ENCODE assay signal across 26 mouse cellular contexts in the genomic region with DNA sequence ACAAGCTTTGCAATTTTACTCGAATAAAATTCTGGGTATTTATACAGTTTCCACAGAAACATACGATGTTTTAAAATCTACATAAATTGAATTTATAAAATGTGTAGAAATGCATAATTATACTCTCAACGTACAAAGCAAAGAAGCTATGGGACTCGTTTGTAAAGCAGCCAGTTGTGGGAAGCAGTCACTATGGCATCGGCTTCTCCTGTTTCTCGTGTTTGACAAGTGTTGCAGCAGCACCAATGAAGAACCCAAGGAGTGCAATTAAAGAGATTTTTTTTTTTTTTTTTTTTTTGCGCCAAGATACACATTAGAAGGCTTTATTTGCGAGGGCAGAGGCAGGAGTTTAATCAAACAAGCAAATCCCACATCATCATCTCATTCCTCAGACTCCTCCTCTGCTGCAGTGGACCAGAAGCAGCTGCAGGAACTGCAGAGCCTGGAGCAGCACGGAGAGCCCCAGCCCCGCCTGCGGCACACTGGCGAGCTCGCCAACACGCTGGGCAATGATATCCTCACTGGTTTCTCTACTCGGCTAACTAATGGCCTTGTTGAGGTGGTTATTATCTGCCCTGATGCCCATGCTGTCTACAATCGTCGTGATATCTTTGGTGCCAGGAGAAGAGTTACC. TPM values are rescaled to one million over a fixed set of nuclear protein-coding genes. Genes with fewer than 3 reads are reported as not detected.
DNase-seq lines count a peak whose midpoint lies in the region; ATAC-seq and TF ChIP-seq lines count a peak whose summit lies in the region.
"Had no signal": no experiment of that assay in that cellular context is flagged by ENCODE, and none has a peak within 500 bp of the region (broad histone marks: within the 10 kb centered on the region; RNA-seq: fewer than 3 reads in every experiment).

No protein-coding gene starts in this region.

- H3K27me3 ChIP-seq in lung, embryonic 14.5 days (ENCODE audit: insufficient read depth, low read length) = no peaks in the 10 kb centered on the region
- H3K27me3 ChIP-seq: hindbrain, embryonic 13.5 days; kidney, embryonic 15.5 days; limb, embryonic 15.5 days; liver, embryonic 15.5 days; midbrain, embryonic 13.5 days; neural tube, embryonic 13.5 days had no signal

- no peaks in the 10 kb centered on the region for H3K36me3 ChIP-seq in lung, embryonic 14.5 days (ENCODE audit: insufficient read depth)
- H3K36me3 ChIP-seq: embryonic facial prominence, embryonic 10.5 days; hindbrain, embryonic 13.5 days; kidney, embryonic 15.5 days; limb, embryonic 15.5 days; liver, embryonic 15.5 days; midbrain, embryonic 13.5 days; neural tube, embryonic 13.5 days had no signal

- H3K4me1 ChIP-seq in lung, embryonic 14.5 days (ENCODE audit: insufficient read depth) = no peaks in the 10 kb centered on the region
- H3K4me1 ChIP-seq in lung, adult 2 months (ENCODE audit: control insufficient read depth, insufficient read depth, low read length) = no peaks in the 10 kb centered on the region
- H3K4me1 ChIP-seq: embryonic facial prominence, embryonic 10.5 days; hindbrain, embryonic 13.5 days; kidney, embryonic 15.5 days; limb, embryonic 15.5 days; liver, embryonic 15.5 days; midbrain, embryonic 13.5 days; neural tube, embryonic 13.5 days had no signal

- TF ChIP-seq POLR2A in lung, adult 2 months (IDR thresholded peaks at IDR 0.05; ENCODE audit: borderline replicate concordance, extremely low read depth, low read depth, low read length) = no peak
- TF ChIP-seq POLR2A in brain, embryonic 14.5 days (IDR thresholded peaks at IDR 0.05; ENCODE audit: borderline replicate concordance, extremely low read depth, insufficient read depth, insufficient read length, poor library complexity, severe bottlenecking) = no peak

- no peaks in the 10 kb centered on the region for H3K9me3 ChIP-seq in lung, embryonic 14.5 days (ENCODE audit: low read depth, low read length)
- H3K9me3 ChIP-seq: embryonic facial prominence, embryonic 10.5 days; hindbrain, embryonic 13.5 days; kidney, embryonic 15.5 days; limb, embryonic 15.5 days; liver, embryonic 15.5 days; midbrain, embryonic 13.5 days; neural tube, embryonic 13.5 days had no signal

- no peak overlapping the region for H3K4me3 ChIP-seq in lung, embryonic 14.5 days (ENCODE audit: low read depth, low read length)
- H3K4me3 ChIP-seq in lung, adult 2 months (replicated peaks; ENCODE audit: extremely low read depth, low read depth, low read length) = no peak overlapping the region
- H3K4me3 ChIP-seq: embryonic facial prominence, embryonic 10.5 days; heart, adult 2 months; hindbrain, embryonic 13.5 days; kidney, embryonic 15.5 days; limb, embryonic 15.5 days; liver, embryonic 15.5 days; midbrain, embryonic 13.5 days; neural tube, embryonic 13.5 days had no signal

- no peak overlapping the region for H3K9ac ChIP-seq in lung, embryonic 14.5 days
- H3K9ac ChIP-seq: hindbrain, embryonic 13.5 days; kidney, embryonic 15.5 days; limb, embryonic 15.5 days; liver, embryonic 15.5 days; midbrain, embryonic 13.5 days; neural tube, embryonic 13.5 days had no signal

- TF ChIP-seq CTCF in lung, embryonic 14.5 days (IDR thresholded peaks at IDR 0.05; ENCODE audit: low read depth) = no peak
- no peak for TF ChIP-seq CTCF in lung, adult 2 months (IDR thresholded peaks at IDR 0.05; ENCODE audit: insufficient read depth, low read length)
- TF ChIP-seq CTCF in brain, embryonic 14.5 days (IDR thresholded peaks at IDR 0.05; ENCODE audit: borderline replicate concordance, extremely low read depth, insufficient read depth, insufficient read length) = no peak

- H3K27ac ChIP-seq in lung, embryonic 14.5 days (ENCODE audit: low read depth) = no peak overlapping the region
- H3K27ac ChIP-seq: embryonic facial prominence, embryonic 10.5 days; heart, adult 2 months; hindbrain, embryonic 13.5 days; kidney, embryonic 15.5 days; limb, embryonic 15.5 days; liver, embryonic 15.5 days; midbrain, embryonic 13.5 days; neural tube, embryonic 13.5 days had no signal

- no peak for ATAC-seq in lung, embryonic 14.5 days (ENCODE audit: insufficient read depth)
- ATAC-seq: activated CD4-positive, CD25-positive, alpha-beta regulatory T cell, adult 4 months; intestine, postnatal 0 days; midbrain, embryonic 13.5 days had no signal

- DNase-seq in heart, adult 11 months = peak; percentile 23
- DNase-seq in heart, adult 9 months (ENCODE audit: low spot score in 2 of 2) = no peak
- peak; percentile 5 for DNase-seq in lung, embryonic 14.5 days
- DNase-seq in lung, adult 2 months = no peak
- peak; percentile 27 for DNase-seq in brain, adult 2 months (ENCODE audit: low read depth, low spot score)
- DNase-seq in brain, embryonic 14.5 days (ENCODE audit: low read depth) = peak; percentile 11
- DNase-seq in kidney, adult 8-10 months = no peak
- DNase-seq in natural killer cell, adult 2 months (ENCODE audit: low spot score in 2 of 2) = no peak
- DNase-seq: adrenal gland, postnatal 10 days; cerebellum, adult 9-11 months; gastrocnemius, postnatal 25 days; heart, adult 2 months; kidney, postnatal 36 days; layer of hippocampus, postnatal 36 days; left cerebral cortex, postnatal 4 days; lung, postnatal 10 days; thymus, postnatal 25 days had no signal

- 59% methylated on average over 17 of the region's 17 CpGs for WGBS in lung, embryonic 14.5 days
- 64% methylated on average over 17 of the region's 17 CpGs for WGBS in lung, adult 2 months

- no peak overlapping the region for H3K4me2 ChIP-seq in lung, embryonic 14.5 days
- H3K4me2 ChIP-seq: hindbrain, embryonic 13.5 days; kidney, embryonic 15.5 days; limb, embryonic 15.5 days; liver, embryonic 15.5 days; midbrain, embryonic 13.5 days; neural tube, embryonic 13.5 days had no signal

RNA-seq across cellular contexts. Expression of gene Trim33, which starts 32.3 kb away (rescaled TPM):
- 28.9 and 30.0 TPM in 2 replicates for polyA plus RNA-seq in lung, embryonic 14.5 days (2014; fragmentation: Nextera tagmentation; extraction: Ambion mirVana)
- polyA plus RNA-seq in lung, adult 2 months (2012; rRNA removed) = 8.0 and 9.7 TPM in 2 replicates
- polyA plus RNA-seq in brain, embryonic 14.5 days (2012; rRNA removed) = 23.7 and 38.8 TPM in 2 replicates

Comparison
In these comparisons a context has a peak if more than half of its experiments do, and no peak if none do; other contexts are left out.
1. DNase-seq: peak in heart, adult 11 months (single experiment), lung, embryonic 14.5 days (single experiment), brain, adult 2 months (single experiment) and brain, embryonic 14.5 days (single experiment); none in heart, adult 9 months (0 of 2), lung, adult 2 months (single experiment), kidney, adult 8-10 months (0 of 2) and natural killer cell, adult 2 months (0 of 2).